Mouse (Mus musculus) left cerebral cortex, adult 9 months (tissue): ENCODE measurements around the gene Bnc2.

ENCODE experiments used
- DNase-seq, 2 experiments: peaks; one replicate each; pipeline ENCODE4 v3.0.0; 2022; ENCODE audit warnings: low spot score in 2 of 2

Bnc2 gene

DNA sequence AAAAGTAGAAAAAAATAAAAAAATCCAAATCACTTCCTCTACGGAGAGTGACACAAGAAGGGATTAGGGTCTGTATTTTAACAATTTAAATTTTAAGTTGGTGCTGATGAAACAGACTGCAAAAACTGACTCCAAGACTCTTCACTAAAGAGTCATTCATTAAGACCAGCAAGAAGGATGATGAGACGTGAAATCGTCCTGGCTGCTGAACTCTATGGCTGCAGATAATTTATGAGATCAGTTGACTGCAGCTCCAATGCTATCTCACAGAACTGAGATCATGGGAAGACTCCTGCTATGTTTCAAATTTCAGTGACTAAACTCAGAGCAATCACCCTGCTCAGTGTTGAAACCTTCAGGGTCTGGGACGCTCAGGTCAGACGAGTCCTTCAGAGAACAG is 345.4 kb downstream of the Bnc2 start:
- DNase-seq: no peak

DNA sequence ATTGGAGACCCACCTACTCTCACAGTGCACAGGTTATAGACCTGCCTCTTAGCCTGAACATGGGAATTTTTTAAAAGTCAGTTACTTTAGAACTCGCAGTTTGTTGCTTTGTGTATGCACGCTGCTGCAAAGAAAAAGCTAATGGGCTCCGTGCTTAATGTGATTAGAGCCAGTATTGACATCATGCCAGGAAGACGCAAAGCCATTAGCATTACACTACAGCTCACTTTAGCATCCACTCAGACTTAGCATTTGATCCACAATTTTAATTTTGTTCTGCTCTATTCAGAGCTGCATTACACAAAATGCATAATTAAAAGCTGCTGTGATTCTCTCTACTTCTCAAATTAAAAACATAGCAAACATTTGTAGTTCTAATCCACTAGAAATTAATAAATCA is 350.7 kb downstream of the Bnc2 start:
- DNase-seq: no peak

DNA sequence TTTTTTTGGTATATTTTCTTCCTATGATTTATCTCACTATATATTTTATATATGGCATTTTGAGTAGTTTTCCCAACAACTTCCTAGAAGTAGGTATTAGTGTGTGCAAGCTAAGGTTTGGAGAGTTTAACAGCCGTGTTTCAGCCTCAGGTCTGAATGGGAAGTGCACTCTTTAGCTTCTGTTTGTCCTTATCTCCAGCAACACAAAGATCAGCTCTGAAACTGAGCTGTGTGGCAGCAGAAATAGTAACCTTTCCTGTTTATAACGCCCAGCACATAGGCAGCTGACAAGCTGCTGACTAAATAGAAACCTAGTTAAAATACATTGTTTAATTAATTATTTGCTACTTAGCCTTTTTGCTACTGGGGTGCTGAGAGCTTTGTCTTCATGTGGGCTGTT is 353.5 kb downstream of the Bnc2 start:
- DNase-seq: no peak

DNA sequence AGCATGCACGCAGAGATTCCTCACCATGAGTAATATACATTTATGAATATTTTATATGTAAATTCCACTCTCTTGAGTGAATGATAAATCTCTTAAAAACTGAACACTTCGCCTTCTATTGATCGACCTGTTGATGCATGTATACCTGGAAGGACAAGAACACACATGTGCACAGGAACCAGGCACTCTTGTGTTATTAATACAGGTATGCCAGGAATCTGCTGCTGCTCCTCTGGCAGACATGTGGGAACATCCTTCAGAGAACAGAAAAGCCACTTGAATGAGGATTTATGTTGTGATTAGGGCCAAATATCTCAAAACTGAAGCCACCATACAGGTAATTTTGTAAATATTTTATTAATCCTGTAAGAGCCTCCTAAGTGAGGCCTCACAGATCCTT is 357.7 kb downstream of the Bnc2 start:
- no peak for DNase-seq

DNA sequence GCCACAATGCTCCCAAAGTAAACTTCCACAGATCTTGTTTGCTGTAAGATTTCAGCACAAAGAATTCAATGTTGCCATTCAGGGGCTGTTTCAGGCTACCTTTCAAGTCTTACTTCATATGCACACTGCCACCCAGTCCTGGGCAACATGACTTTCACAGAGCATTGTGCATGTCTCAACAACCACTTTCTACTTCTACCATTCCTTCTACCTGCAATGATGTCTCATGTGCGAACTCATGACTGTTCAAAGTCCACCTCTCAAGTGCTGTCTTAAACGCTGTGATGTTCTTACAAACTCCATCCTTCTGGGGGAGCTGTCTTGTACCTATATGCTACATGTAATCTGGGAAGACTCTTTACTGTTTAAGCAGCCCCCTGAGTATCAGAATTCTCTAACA is 363.7 kb downstream of the Bnc2 start:
- DNase-seq: no peak

DNA sequence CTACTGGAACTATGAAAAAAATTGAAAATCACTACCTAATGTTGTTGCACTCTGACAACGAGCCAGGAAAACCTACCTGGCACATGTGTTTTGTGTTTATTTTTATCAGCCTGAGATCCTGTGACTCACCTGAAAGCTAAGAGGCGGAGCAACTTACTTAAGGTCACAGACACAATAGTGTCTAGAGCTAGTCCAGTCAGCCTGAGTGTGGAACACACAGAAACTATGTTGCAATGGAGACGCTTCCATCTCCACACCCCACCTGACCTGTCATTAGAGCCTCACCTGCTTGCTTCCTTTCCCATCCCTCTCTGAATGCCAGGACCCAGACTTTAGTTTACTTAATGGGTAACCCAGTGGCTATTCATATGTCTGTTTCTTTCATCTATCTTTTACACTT is 364.2 kb downstream of the Bnc2 start:
- no peak for DNase-seq

DNA sequence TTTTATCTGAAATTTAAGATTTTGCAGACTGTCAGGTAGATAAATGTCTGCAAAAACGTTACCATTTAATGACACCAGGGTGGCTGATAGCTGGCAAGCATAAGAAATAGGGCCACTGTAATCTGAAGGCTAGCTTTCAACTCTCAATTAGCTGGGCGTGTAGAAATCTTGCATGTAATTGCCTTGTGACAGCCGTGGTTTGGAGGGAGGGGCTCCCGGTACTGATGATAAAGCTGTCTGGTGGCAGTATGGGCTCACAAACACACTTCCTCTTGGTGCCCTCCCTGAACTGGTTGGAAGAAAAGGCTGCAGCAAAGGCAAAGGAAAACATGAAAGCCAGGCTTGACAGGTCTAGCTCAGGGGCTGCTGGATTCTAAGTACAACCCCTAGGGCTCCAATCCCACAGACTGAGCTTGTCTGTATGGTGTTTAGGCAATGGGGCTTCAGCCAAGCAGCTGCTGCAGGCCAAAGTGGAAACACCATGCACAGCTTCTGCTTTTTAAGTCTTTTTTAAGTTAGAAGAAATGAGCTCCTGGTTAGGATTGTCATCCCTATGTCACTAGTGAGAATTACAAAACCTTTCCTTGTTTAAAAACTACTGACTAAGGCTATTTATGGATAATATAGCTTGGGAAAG is 366.7 kb downstream of the Bnc2 start:
- DNase-seq: no peak

DNA sequence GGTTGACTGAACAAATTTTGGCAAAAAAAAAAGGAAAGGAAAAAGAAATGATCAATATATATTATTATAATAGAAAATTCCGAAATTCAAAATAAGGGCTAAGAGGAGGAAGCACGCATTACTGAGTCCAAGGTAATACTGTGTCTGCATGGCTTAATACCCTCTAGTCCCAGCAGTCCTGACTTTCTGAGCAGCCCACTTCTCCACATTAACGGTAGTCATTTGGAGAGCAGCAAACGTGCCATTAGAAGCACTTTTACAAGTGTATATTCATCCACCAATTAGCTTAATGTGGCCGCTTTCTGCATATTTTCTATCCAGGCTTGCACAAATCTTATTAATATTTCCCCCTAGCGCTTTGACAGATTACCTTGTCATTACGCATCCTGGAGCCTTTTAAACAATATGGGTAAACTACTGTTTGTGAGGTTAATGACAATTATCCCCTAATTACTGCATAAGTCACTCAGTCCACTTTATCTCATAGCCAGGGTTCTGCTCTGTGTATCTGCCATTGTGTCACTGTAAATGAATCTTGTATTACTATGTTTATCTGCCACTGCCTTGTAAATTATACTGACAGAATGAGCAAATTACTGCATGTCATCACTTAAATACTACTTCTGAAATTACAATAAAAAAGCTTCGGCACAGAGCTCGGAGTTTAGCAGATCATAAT is 368.0 kb downstream of the Bnc2 start:
- DNase-seq: no peak

DNA sequence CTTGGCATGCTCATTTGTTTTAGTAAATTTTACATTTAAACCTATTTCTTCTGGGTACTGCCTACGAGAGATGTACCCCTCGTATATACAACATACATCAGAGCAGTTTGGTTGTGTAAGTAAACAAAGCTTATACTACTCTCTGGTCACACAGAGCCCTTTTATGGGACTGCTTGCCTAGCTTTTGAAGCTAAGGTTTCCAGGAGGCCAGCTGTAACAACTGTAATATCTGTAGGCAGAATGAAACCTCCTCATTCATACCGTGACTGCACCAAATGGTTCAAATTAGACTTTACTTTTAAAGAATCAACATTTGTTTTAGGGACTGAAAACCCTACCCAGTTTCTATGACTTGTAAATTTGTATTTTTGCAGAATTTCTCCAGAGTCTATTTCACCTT is 372.1 kb downstream of the Bnc2 start:
- DNase-seq: no peak

DNA sequence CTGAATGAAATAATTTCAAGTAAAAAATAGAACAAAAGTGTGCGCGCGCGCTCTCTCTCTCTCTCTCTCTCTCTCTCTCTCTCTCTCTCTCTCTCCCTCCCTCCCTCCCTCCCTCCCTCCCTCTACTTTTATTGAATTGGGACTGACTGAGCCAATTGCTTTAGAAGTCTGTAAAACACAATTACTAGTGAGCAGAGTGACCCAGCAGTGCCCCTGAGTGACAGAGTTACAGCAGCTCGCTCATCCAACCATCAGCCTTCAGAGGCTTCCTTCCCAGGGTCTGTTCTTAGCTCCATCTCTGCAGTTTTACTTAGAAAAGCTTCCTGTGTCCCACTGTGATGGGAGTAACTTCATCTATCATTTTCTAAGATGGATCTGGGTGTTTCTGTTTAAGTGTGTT is 389.9 kb downstream of the Bnc2 start:
- DNase-seq: no peak

DNA sequence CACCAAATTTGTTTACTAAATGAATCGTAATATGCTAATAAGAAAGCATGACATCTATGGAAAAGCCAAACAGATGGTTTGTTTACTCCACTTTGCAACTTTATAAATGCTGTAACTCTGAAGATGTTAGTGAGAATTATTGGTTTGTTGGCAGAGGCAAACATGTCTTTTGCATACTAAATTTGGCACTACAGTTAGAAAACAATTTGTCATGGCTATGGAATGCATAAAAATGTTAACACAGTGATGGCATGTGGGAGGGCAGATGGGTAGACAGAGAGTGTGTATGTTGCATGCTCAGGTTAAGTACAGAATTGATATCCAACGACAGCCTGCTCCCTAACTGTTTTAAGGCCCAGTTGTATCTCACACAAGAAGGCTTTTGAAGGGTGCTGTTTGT is 392.4 kb downstream of the Bnc2 start:
- no peak for DNase-seq

DNA sequence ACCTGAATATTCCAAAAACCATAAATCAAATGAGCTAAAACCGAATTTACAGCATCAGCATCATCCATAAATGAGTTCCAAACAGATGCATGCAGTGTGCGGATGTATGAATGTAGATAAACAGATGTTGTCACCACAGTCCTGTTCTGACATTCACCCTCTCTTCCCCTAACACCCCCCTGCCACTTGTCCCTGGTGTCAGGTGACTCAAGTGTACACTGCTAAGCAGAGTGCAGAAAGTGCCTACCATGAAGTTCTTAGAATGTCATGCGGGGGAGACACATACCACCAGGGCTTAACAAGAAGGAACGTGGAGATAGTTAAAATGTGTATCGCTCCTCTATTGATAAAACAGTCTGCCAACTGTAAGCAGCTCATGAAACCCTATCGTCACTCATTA is 396.9 kb downstream of the Bnc2 start:
- no peak for DNase-seq

DNA sequence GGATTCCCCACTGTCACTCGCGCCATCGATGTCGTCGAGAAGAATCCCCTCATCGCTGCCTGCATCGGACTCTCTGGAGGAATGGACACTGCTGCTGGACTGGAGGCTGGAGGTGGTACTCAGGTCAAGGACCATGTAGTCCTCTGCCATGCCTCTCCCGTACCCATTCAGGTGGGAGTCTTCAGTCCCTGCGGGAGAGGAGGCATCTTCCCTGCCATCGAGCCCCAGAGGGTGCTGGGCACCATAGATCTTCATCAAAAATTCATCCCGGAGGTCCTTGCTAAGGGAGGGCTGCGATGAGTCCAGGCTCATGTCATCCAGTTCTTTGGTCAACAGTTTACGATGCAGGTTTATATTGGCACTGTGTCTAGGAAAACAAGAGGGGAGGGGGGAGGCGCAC is 399.0 kb downstream of the Bnc2 start:
- no peak for DNase-seq

DNA sequence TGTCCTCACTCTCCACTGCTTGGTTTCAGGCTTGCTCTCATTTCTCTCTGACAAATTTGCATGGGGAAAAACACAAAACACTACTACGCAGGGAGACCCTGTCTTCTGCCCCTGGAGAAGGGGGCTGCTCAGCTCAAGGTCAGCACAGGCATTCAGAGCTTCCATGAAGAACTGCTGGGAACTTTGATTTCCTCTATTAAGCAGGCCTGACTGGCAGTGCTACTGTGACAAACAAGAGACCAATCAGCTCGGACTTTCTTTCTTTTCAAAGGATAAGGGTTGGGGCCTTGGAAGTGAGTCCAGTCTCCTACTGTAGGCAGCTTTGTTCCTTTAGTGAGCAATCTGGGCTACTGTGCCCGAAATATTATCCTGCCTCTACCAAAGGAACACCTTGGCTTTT is 400.9 kb downstream of the Bnc2 start:
- no peak for DNase-seq

DNA sequence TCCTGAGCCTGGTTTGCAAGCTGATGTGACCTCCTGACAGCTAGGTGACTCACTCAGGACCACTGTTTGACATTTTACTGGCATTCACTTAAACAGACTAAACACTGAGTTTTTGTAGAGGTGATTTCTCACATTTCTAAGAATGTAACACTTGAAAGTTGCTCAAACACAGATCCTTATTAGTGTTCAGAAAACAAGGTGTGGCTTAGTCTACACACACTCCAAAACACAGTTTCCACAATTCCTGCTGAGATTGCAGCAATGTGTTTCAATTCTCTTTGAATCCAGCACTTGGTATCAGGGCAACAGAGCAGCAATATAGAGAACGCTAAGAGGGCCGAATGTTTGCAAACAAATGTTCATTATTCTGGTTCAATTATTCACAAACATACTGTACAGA is 402.2 kb downstream of the Bnc2 start:
- DNase-seq: no peak

DNA sequence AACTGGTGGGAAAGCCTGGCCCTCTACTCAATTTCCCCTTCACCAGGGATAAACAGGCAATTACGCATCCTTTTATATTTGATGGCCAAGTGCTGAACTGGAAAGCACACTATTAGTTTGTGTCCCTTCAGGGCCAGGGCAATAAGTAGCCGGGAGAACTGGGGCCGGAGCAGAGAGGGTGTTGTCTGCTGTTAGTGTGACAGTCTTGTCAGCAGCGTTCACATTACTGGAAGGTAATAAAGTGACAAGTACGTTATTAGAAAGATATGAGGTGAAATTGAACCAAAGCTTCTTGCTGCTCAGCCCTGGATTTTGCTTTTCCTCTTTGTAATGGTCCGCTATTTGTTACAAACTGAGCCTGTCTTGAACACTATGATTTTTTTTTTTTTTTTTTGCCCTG is 405.2 kb downstream of the Bnc2 start:
- no peak for DNase-seq

DNA sequence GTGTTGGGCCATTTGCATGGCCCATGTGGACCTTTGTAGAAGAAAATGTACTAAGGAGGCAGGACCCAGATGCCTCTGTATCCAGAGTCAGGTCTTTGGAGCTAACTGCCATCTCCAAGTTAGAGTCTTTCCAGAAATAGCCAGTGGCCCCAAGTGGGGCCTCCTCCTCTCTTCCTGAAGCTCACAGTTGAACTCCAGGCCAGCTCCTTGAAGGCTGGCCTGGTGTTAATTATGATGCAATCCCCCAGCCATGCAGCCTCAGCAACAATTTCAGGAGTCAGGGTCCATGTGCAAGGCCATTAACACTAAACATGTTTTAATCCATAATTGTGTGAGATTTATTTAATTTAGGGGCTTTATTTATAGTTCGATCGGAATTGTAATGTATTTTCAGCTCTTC is 427.7 kb downstream of the Bnc2 start:
- no peak for DNase-seq

DNA sequence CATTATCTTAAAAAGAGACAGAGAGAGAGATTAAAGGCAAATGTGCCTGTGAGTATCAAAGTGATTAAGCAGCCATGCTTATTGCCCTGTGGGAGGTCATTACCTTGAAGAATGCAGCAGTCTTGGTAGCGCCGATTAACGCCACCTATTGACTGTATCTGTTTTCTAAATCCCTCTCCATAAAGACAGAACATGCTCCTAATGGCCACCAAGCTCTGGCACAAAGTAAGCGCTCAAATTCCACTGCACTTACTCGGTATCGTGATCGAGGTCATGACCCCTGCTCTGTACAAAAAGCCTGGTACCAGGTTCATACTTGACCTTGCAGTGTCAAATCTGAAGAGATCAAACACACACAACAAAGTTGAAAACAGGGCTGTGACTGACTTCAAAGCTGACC is 442.7 kb downstream of the Bnc2 start:
- no peak for DNase-seq

DNA sequence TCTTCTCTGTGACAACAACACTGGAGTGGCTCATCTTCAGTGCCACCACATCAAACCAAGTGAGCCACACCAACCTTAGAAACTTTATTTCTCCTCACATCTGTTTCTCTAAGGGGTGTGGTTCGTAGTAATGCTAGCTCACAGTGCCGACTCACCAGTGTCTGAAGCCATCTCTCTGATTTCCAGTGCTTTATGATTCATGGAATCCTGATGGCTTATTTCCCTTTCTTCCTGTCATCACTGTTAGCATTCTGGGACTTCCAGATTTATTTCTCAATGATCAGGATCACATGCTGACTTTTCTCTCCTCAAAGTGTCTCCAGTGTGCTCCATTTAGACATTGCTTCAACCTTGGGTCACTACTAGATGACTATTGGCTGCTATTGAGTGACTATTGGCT is 443.8 kb downstream of the Bnc2 start:
- DNase-seq: no peak

DNA sequence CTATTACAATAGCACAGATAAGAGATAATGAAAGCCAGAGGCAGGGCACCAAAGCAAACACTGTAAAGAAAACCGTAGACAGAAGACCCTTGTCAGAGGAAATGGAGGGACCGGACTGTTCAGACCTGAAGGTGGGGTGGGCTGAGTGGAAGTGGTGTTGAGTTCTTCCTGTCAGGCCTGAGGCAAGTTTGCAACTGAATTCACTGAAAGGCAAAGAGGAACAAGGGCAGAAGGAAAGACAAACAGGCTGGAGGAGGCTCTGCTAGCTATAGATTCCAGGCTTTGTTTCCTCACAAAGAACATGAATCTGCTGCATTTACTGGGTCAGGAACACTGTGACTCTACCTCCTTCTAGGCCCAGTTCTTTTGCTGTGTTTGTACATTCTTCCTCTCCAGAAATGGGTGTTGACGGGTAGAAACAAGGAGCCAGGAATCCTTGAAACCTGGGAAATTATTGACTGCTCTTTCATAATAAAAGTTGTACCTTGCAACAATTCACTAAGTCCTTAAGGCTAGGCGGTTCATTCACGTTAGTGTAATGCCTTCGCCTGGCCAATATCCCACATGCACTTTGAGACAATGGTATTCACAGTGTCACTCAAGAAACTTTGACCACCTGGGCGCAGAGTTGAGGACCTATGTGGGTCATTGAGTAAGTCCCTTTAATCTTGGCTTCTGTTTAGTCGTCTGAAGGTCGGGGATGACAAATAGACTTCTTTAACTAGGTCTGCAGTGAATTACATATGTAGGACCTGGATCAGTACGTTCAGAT is 445.7 kb downstream of the Bnc2 start:
- no peak for DNase-seq

DNA sequence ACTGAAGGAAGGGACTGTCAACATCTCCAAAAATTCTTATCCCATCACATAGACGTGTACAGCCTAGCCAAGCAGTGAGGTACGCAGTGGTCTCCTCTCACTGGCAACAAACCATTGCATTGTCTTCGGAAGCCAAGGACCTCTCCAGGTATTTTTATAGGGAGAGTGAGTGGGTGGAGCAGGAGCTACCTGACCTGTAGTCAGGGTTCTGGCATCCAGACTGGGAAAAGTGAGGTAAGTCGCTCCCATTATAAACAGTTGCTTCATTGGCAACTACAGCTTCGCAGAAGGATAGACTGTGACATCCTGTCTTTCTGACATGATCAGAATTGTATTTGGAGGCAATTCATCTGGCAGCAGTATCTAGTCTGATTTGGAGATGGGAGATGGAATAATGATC is 446.5 kb downstream of the Bnc2 start:
- no peak for DNase-seq
